Mouse (Mus musculus): ENCODE results near the gene Ptprr. TPM values are rescaled to one million over a fixed set of nuclear protein-coding genes. Genes with fewer than 3 reads are reported as not detected.

Gene Ptprr
- polyA plus RNA-seq, 1 experiment from 2014 or later: 25.6 TPM

DNA sequence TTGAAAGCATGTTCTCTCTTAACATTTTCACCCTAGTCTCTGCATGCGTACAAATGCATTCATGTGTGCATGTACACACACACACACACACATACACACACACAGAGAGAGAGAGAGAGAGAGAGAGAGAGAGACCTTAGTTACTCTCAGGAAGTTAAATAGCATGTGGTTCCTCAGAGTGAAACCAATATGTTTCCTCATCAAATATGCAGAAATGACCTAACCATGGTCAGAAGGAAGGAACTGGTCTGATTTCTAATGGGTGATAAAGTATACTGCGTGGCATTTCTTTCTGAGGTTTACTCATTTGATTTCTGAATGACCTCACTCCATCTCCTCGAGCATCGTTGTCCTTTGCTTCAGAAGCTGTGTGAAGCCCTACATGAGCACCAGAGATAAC lies 113.2 kb downstream of the Ptprr start:
- Histone ChIP-seq H3K36me3 (ENCODE audit: control insufficient read depth, insufficient read depth, low read length) (no peaks in the 10 kb centered on the region), H3K4me2 (ENCODE audit: low read length) (no peak overlapping the region), H3K9ac (ENCODE audit: low read depth, low read length) (no peak overlapping the region), H3K4me3 (ENCODE audit: low read length) (no peak overlapping the region), H3K27me3 (replicated peaks; ENCODE audit: control insufficient read depth, insufficient read depth, low read length) (no peaks in the 10 kb centered on the region), H3K27ac (ENCODE audit: low read depth, low read length) (no peak overlapping the region), H3K4me1 (ENCODE audit: control insufficient read depth, insufficient read depth, low read depth, low read length) (no peaks in the 10 kb centered on the region), H3K9me3 (ENCODE audit: control insufficient read depth, low read length) (no peaks in the 10 kb centered on the region)
- WGBS: 87% methylated on average over 4 of the region's 4 CpGs
- no peak for ATAC-seq

DNA sequence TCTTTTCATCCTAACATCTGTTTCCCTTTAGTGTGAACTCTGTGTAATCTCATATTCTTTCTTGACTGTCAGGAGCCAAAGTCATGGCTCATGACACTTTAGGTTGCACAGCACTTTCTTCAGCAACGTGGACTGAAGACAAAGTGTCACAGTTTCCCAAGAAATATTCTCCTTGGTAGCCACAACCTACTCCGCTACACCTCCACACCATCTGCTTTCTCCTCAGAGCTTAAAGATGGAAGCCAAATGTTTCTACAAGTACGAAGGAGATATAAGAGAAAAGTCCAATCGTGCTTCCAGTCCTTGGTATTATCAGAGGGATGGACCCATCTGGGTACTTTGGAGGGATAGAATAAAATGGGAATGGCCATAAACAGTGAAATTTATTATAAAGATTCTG lies 114.2 kb downstream of the Ptprr start:
- Histone ChIP-seq H3K4me3 (ENCODE audit: low read length) (no peak overlapping the region), H3K9me3 (ENCODE audit: control insufficient read depth, low read length) (no peaks in the 10 kb centered on the region), H3K4me1 (ENCODE audit: control insufficient read depth, insufficient read depth, low read depth, low read length) (no peaks in the 10 kb centered on the region), H3K9ac (ENCODE audit: low read depth, low read length) (no peak overlapping the region), H3K36me3 (ENCODE audit: control insufficient read depth, insufficient read depth, low read length) (no peaks in the 10 kb centered on the region), H3K27me3 (replicated peaks; ENCODE audit: control insufficient read depth, insufficient read depth, low read length) (no peaks in the 10 kb centered on the region), H3K4me2 (ENCODE audit: low read length) (no peak overlapping the region), H3K27ac (ENCODE audit: low read depth, low read length) (no peak overlapping the region)
- 78% methylated on average over 4 of the region's 4 CpGs for WGBS
- no peak for ATAC-seq

DNA sequence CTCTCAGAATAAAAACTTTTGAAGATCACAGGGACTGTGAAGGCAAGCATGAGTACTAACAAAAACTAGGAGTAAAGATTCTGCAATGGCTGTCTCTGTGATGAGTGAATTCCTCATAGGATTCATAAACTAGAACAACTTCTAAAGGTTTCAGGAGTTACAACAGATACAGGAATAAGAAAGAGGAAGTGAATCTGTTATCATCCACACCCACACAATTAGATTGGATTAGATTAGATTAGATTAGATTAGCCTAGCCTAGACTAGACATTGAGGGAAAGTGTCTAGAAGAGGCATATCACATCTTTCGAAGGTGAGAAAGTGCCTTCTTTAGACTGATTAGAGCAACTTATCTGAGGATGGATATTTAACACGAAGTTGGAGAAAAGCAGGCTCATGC lies 117.2 kb downstream of the Ptprr start:
- H3K27ac ChIP-seq (ENCODE audit: low read depth, low read length): no peak overlapping the region
- H3K4me2 ChIP-seq (ENCODE audit: low read length): no peak overlapping the region
- H3K4me3 ChIP-seq (ENCODE audit: low read length): no peak overlapping the region
- no peaks in the 10 kb centered on the region for H3K9me3 ChIP-seq (ENCODE audit: control insufficient read depth, low read length)
- 76% methylated on average over 2 of the region's 2 CpGs for WGBS
- no peaks in the 10 kb centered on the region for H3K27me3 ChIP-seq (replicated peaks; ENCODE audit: control insufficient read depth, insufficient read depth, low read length)
- no peaks in the 10 kb centered on the region for H3K4me1 ChIP-seq (ENCODE audit: control insufficient read depth, insufficient read depth, low read depth, low read length)
- H3K9ac ChIP-seq (ENCODE audit: low read depth, low read length): no peak overlapping the region
- H3K36me3 ChIP-seq (ENCODE audit: control insufficient read depth, insufficient read depth, low read length): no peaks in the 10 kb centered on the region
- no peak for ATAC-seq

GRCm38 (mm10) chr10:116140226-116140625 lies 122.2 kb downstream of the Ptprr start:
- no peak overlapping the region for H3K4me3 ChIP-seq (ENCODE audit: low read length)
- no peak for ATAC-seq
- 91% methylated on average over 8 of the region's 8 CpGs for WGBS
- H3K9me3 ChIP-seq (ENCODE audit: control insufficient read depth, low read length): no peaks in the 10 kb centered on the region
- H3K4me2 ChIP-seq (ENCODE audit: low read length): no peak overlapping the region
- no peaks in the 10 kb centered on the region for H3K27me3 ChIP-seq (replicated peaks; ENCODE audit: control insufficient read depth, insufficient read depth, low read length)
- H3K27ac ChIP-seq (ENCODE audit: low read depth, low read length): no peak overlapping the region
- no peaks in the 10 kb centered on the region for H3K4me1 ChIP-seq (ENCODE audit: control insufficient read depth, insufficient read depth, low read depth, low read length)
- no peak overlapping the region for H3K9ac ChIP-seq (ENCODE audit: low read depth, low read length)
- no peaks in the 10 kb centered on the region for H3K36me3 ChIP-seq (ENCODE audit: control insufficient read depth, insufficient read depth, low read length)

GRCm38 (mm10) chr10:116143684-116144083 lies 125.7 kb downstream of the Ptprr start:
- H3K36me3 ChIP-seq (ENCODE audit: control insufficient read depth, insufficient read depth, low read length): no peaks in the 10 kb centered on the region
- no peaks in the 10 kb centered on the region for H3K9me3 ChIP-seq (ENCODE audit: control insufficient read depth, low read length)
- H3K27me3 ChIP-seq (replicated peaks; ENCODE audit: control insufficient read depth, insufficient read depth, low read length): no peaks in the 10 kb centered on the region
- no peak overlapping the region for H3K4me2 ChIP-seq (ENCODE audit: low read length)
- no peak overlapping the region for H3K9ac ChIP-seq (ENCODE audit: low read depth, low read length)
- H3K4me3 ChIP-seq (ENCODE audit: low read length): no peak overlapping the region
- 79% methylated on average over 10 of the region's 10 CpGs for WGBS
- H3K4me1 ChIP-seq (ENCODE audit: control insufficient read depth, insufficient read depth, low read depth, low read length): no peaks in the 10 kb centered on the region
- no peak for ATAC-seq
- H3K27ac ChIP-seq (ENCODE audit: low read depth, low read length): no peak overlapping the region

DNA sequence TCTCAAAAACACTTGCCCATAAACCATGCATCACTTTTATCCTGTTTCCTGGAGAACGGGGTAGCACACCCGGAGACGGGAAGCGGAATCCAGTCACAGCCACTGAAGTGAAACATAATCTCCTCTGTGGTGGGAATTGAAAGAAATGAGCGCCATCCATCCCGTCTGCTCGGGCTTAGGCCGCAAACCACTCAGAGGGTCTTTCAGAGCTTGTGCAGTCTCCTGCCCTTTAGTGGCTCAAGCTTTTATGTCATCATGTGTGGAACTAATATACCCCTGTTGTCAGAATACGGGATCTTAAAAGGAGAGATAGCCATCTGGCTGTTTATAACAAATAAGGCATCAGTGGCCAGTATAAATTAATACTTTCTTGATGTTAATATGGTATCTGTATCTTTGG lies 128.1 kb downstream of the Ptprr start:
- Histone ChIP-seq H3K27me3 (replicated peaks; ENCODE audit: control insufficient read depth, insufficient read depth, low read length) (no peaks in the 10 kb centered on the region), H3K4me3 (ENCODE audit: low read length) (no peak overlapping the region), H3K36me3 (ENCODE audit: control insufficient read depth, insufficient read depth, low read length) (no peaks in the 10 kb centered on the region), H3K4me1 (ENCODE audit: control insufficient read depth, insufficient read depth, low read depth, low read length) (no peaks in the 10 kb centered on the region), H3K27ac (ENCODE audit: low read depth, low read length) (no peak overlapping the region), H3K9ac (ENCODE audit: low read depth, low read length) (no peak overlapping the region), H3K9me3 (ENCODE audit: control insufficient read depth, low read length) (no peaks in the 10 kb centered on the region), H3K4me2 (ENCODE audit: low read length) (no peak overlapping the region)
- WGBS: 35% methylated on average over 9 of the region's 9 CpGs
- no peak for ATAC-seq

GRCm38 (mm10) chr10:116154707-116155106 lies 136.7 kb downstream of the Ptprr start:
- peaks cover 7% of the 10 kb centered on the region for H3K9me3 ChIP-seq (ENCODE audit: control insufficient read depth, low read length)
- 73% methylated on average over 5 of the region's 5 CpGs for WGBS
- H3K4me3 ChIP-seq (ENCODE audit: low read length): no peak overlapping the region
- no peak overlapping the region for H3K27ac ChIP-seq (ENCODE audit: low read depth, low read length)
- H3K9ac ChIP-seq (ENCODE audit: low read depth, low read length): no peak overlapping the region
- 0 out of 2 replicates have a peak, but pooled peaks have one; percentile 14 for ATAC-seq
- no peaks in the 10 kb centered on the region for H3K36me3 ChIP-seq (ENCODE audit: control insufficient read depth, insufficient read depth, low read length)
- no peak overlapping the region for H3K4me2 ChIP-seq (ENCODE audit: low read length)
- H3K27me3 ChIP-seq (replicated peaks; ENCODE audit: control insufficient read depth, insufficient read depth, low read length): no peaks in the 10 kb centered on the region
- no peaks in the 10 kb centered on the region for H3K4me1 ChIP-seq (ENCODE audit: control insufficient read depth, insufficient read depth, low read depth, low read length)

- no peak for ATAC-seq
- no peaks in the 10 kb centered on the region for H3K4me1 ChIP-seq (ENCODE audit: control insufficient read depth, insufficient read depth, low read depth, low read length)
- 78% methylated on average over 1 of the region's 1 CpGs for WGBS
- no peak overlapping the region for H3K9ac ChIP-seq (ENCODE audit: low read depth, low read length)
- H3K27me3 ChIP-seq (replicated peaks; ENCODE audit: control insufficient read depth, insufficient read depth, low read length): no peaks in the 10 kb centered on the region
- H3K4me2 ChIP-seq (ENCODE audit: low read length): no peak overlapping the region
- H3K27ac ChIP-seq (ENCODE audit: low read depth, low read length): no peak overlapping the region
- H3K4me3 ChIP-seq (ENCODE audit: low read length): no peak overlapping the region
- H3K36me3 ChIP-seq (ENCODE audit: control insufficient read depth, insufficient read depth, low read length): no peaks in the 10 kb centered on the region
- H3K9me3 ChIP-seq (ENCODE audit: control insufficient read depth, low read length): peaks cover 7% of the 10 kb centered on the region
Measured at GRCm38 (mm10) chr10:116156699-116157098, 138.7 kb downstream of the Ptprr start.

- no peak overlapping the region for H3K27ac ChIP-seq (ENCODE audit: low read depth, low read length)
- H3K27me3 ChIP-seq (replicated peaks; ENCODE audit: control insufficient read depth, insufficient read depth, low read length): no peaks in the 10 kb centered on the region
- H3K4me3 ChIP-seq (ENCODE audit: low read length): no peak overlapping the region
- H3K36me3 ChIP-seq (ENCODE audit: control insufficient read depth, insufficient read depth, low read length): no peaks in the 10 kb centered on the region
- no peak overlapping the region for H3K9ac ChIP-seq (ENCODE audit: low read depth, low read length)
- no peak for ATAC-seq
- WGBS: 86% methylated on average over 10 of the region's 12 CpGs
- no peak overlapping the region for H3K4me2 ChIP-seq (ENCODE audit: low read length)
- H3K9me3 ChIP-seq (ENCODE audit: control insufficient read depth, low read length): no peaks in the 10 kb centered on the region
- no peaks in the 10 kb centered on the region for H3K4me1 ChIP-seq (ENCODE audit: control insufficient read depth, insufficient read depth, low read depth, low read length)
Measured at GRCm38 (mm10) chr10:116162338-116162737, 144.3 kb downstream of the Ptprr start.

GRCm38 (mm10) chr10:116175324-116175883 lies 157.4 kb downstream of the Ptprr start:
- peak; percentile 20; the same call in 1 of the 2 replicates for ATAC-seq
- H3K27me3 ChIP-seq (replicated peaks; ENCODE audit: control insufficient read depth, insufficient read depth, low read length): no peaks in the 10 kb centered on the region
- WGBS: 57% methylated on average over 10 of the region's 10 CpGs
- no peak overlapping the region for H3K27ac ChIP-seq (ENCODE audit: low read depth, low read length)
- no peaks in the 10 kb centered on the region for H3K9me3 ChIP-seq (ENCODE audit: control insufficient read depth, low read length)
- no peak overlapping the region for H3K9ac ChIP-seq (ENCODE audit: low read depth, low read length)
- peaks cover 4% of the 10 kb centered on the region for H3K4me1 ChIP-seq (ENCODE audit: control insufficient read depth, insufficient read depth, low read depth, low read length)
- H3K36me3 ChIP-seq (ENCODE audit: control insufficient read depth, insufficient read depth, low read length): no peaks in the 10 kb centered on the region
- no peak overlapping the region for H3K4me2 ChIP-seq (ENCODE audit: low read length)
- H3K4me3 ChIP-seq (ENCODE audit: low read length): no peak overlapping the region

All from hindbrain, embryonic 16.5 days (tissue).